Mouse (Mus musculus): ENCODE results near the gene Brsk2.

Gene Brsk2

DNA sequence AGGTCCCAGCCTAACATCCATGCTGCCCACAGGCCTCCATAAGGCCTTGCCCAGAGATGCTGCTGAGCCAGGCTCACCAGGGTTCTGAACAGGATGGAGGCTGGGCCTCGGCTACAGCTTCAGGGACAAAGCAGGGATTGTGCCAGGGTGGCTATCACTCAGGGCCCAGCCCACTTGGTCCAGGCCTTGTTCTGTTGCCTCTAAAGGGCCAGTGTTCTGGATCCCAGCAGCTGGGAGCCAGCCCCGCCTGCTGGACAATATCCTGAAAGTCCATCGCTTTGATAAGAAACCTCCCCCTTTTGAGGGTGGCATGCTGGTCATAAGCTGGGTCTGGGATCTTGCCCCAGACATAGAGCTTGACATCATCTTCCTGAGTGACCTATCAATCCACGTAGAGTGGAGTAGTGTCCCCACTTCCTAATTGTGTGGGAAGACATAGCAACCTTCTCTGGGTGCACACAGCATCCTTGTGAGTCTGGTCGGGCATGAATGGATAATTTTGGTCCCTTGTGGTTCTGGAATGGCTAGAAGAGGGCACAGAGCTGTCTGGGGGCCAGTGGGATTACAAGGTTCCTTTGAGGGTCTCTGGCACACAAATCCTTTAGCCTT is 6.1 kb downstream of the Brsk2 start:
- DNase-seq (ENCODE audit: low read depth): no peak

DNA sequence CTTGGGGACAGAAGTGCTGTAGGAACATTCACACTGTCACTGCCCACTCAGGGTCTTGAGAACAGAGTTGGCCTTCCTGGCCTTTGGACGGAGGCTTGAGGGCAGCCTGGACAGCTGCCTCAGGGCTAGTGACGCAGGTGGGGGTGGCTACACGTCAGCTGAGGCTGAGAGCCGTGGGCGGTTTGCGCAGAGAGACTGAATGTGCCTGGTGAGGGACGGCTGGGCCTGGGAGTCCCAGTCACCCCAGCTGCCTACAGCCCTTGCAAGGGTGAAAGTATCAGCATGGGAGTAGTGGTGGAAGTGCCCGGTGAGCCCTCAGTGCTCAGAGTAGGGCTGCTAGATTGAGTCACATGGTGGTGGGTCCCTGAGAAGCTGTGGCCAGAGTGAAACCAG is 6.6 kb downstream of the Brsk2 start:
- DNase-seq (ENCODE audit: low read depth): no peak

DNA sequence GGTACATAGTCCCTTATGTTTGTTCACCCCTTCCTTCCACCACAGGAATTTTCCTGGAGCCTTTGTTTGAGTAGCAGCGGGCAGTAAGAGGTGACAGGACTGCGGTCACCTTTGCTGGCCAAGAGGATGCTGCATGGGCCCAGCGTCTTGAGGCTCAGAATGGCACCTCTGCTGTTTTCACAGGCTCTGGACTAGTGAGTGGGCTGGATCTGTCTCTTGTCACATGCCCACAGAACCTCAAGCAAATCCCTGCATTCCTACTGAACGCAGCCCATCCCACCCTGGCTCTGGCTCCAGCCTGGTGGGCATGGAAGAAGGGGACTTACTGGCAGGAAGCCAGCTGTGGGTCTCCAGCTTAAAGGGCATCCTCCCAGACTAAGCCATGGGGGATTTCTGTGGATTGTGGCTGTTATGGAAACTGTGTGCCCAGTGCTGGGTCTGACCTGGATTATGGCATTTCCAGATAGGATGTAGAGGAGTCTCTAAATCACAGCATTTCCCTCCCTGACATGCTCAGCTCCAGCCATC is 8.0 kb downstream of the Brsk2 start:
- DNase-seq (ENCODE audit: low read depth): no peak

DNA sequence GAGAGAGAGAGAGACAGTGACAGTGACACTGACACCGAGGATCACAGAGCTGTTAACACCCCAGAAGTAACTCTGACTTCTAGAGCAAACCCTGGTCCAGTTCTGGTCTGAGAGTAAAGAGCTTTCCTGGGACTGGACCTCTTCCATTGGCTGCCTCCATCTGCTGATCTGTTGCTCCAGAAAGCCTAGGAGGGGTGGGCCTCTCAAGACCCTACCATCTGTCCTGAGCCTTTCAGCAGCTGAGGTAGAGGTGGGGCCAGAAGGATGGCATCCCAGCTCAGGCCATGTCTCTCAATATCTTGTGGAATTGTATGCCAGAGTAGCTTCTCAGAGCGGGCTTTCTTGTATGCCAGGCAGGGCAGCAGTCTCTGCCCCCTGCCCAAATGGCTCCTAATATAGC is 8.7 kb downstream of the Brsk2 start:
- DNase-seq (ENCODE audit: low read depth): no peak

DNA sequence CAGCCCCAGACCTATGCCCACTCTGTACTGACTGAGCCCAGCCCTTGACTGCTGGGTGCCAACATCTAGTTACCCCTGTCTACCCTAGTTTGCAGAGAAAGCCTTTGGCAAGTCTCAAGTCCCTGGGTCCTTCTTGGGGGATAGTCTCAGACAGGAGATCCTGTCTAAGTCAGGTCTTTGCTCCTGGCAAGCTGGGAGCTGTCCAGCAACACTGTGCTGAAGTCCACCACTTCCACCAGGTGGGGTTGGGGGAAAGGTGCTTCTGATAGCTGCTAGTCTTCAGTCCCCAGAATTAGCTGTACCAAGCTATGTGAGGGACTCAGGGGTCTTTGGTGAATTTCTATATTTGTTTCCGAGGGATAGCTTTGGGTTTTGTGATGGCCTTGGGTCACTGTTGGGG is 9.6 kb downstream of the Brsk2 start:
- no peak for DNase-seq (ENCODE audit: low read depth)

DNA sequence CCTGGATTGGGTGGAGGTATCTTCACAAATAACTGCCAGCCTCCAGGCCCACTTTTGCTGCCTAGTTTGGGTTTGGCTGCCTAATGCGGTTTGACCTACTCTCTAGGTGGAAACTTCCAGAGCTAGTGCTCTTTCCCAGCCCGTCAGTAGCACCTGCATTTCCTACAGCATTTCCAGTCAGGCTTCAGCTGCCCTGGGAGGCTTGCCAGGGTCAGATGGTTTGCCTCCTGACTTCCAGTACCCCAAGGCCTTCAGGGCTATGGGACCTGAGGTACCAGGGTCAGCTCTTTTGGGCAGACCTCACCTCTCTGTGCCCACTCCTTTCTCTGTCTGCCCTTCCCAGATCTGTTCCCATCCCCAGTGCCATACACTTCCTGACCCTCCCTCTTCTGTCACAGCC is 11.4 kb downstream of the Brsk2 start:
- DNase-seq (ENCODE audit: low read depth): no peak

DNA sequence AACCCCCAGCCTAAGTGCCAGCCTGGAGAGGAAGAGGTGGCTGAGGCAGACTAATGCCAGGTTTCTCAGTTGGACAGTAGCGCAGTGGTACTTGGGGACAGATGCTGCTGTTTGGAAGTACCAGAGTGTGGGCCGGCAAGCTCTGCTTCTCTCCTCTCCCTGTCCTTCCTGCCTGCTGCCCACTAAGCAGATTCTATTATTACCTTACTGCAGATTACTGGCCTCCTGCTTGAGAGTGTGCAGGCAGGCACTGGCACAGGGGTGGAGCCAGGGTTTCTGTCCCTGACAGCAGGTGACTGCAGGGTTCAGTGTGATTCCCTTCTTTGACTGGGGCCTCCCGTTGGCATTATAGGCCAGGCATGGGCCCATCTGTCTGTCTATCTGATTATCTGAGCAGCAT is 11.9 kb downstream of the Brsk2 start:
- no peak for DNase-seq (ENCODE audit: low read depth)

- no peak for DNase-seq (ENCODE audit: low read depth)
Observed at GRCm38 (mm10) chr7:141962521-141962920, 13.0 kb downstream of the Brsk2 start.

GRCm38 (mm10) chr7:141966281-141966680 is 16.7 kb downstream of the Brsk2 start:
- DNase-seq (ENCODE audit: low read depth): no peak

- DNase-seq (ENCODE audit: low read depth): no peak
Observed at GRCm38 (mm10) chr7:141972831-141973619, 23.5 kb downstream of the Brsk2 start.

GRCm38 (mm10) chr7:141978003-141978402 is 28.5 kb downstream of the Brsk2 start:
- no peak for DNase-seq (ENCODE audit: low read depth)

DNA sequence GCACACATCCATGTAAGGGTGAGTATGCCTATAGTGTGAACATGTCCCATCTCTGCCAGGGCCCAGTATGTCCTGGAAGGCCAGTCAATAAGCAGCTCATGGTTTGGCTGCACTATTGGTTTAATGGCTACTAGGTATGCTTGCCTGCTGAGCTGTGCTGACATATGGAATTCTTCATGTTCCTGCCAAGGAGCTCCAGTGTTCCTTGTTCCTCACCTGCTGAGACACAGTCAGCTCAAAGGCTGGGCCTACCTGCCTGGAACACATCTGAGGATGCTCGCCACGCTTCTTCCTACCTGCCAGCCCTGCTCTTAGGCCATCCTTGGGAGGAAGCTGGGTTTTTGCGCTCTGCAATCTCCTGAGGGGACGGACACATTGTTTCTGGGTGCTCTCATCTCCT is 29.7 kb downstream of the Brsk2 start:
- DNase-seq (ENCODE audit: low read depth): no peak

DNA sequence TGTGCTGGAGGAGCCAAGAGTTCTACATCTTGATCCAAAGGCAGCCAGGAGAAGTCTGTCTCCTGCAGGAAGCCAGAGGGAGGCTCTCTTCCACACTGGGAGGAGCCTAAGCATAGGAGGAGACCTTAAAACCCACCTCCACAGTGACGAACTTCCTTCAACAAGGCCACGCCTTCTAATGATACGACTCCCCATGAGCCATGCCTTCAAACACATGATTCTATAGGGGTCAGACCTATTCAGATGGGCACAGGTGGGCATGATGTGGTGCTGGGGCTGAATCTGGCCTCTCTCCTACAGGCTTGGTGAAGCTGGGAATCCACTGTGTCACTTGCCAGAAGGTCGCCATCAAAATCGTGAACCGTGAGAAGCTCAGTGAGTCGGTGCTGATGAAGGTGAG is 31.7 kb downstream of the Brsk2 start:
- DNase-seq (ENCODE audit: low read depth): no peak

DNA sequence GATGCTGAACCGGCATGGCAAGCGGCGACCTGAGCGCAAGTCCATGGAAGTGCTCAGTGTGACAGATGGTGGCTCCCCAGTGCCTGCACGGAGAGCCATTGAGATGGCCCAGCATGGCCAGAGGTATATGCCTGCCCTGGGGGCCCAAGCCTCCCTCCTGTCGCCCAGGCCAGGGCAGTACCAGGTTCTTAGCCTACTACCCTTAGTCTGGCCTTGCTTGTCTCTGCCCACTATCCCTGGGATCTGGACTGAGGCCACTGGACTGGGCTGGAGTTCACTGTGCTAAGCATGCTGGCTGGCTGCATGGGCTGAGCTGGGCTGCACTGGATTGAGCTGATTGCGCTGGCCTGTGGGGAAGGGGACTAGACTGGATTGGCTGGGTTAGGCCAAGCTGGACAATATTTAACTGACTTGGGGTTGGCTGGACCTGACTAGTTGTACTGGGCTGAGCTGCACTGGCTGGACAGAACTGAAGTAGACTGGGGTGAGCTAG is 38.8 kb downstream of the Brsk2 start:
- no peak for DNase-seq (ENCODE audit: low read depth)

DNA sequence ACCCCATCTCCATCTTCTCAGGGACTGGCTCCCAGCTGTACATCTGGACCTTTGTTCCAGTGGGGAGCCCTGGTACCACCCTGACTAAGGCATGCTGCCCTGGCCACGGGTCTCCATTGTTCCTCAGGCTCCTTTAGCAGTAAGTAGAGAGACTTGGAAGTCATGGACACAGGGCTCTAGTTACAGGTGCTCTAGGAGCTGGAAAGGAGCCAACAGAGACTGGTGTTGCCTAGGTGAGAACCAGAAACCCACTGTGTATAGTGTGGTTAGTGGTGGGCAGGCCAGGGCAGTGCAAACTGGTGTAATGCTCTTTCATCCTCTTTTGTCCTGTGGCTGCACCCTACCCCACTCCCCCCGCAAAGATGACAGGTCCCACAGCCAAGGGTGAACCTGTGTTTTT is 41.6 kb downstream of the Brsk2 start:
- DNase-seq (ENCODE audit: low read depth): no peak

DNA sequence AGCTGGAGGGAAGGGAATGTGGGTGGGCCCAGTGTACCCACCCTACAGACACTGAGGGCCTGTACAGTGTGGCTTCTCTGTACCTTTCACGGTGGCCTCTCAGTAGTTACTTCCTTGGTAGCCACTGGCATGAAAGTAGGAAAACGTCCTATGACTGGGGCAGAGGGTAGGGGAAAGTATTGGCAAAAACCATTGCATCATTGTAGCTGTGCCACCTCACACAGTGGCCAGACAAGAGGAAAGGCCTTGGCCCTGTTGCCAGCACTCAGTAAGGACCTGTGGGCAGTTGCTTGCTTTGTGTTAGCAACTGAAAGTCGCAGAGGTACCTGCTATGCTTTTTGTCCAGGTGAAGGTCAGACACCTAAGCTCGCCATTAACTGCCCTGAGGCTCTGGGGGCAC is 44.6 kb downstream of the Brsk2 start:
- no peak for DNase-seq (ENCODE audit: low read depth)

- DNase-seq (ENCODE audit: low read depth): no peak
Observed at GRCm38 (mm10) chr7:142000661-142001060, 51.1 kb downstream of the Brsk2 start.

DNA sequence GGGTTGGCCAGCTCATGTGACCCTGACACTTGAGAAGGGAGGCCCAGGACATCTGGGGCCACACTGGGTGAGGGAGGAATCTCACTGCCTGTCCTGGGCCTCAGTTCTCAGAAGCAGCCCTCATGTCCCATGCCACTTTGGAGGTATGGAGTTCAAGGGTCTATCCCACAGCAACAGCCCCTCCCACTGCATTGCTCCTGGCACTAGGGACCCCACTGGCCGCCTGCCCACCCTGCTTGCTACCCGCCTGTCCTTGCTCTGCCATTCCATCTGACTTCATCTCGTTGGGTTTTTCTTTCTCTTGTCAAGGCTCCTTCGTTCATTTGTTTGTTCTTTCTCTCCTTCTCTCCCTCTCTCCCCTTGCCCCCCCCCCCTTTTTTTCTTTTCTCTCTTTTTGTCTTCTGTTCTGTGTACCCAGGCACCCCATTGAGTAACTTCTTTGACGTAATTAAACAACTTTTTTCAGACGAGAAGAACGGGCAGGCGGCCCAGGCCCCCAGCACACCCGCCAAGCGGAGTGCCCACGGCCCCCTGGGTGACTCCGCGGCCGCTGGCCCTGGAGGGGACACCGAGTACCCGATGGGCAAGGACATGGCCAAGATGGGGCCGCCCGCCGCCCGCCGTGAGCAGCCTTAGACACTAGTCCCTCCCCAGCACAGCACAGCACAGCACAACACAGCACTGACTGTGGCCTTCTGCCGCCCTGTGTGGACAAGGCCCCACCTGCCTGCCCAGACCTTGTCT is 52.2 kb downstream of the Brsk2 start:
- no peak for DNase-seq (ENCODE audit: low read depth)

- no peak for DNase-seq (ENCODE audit: low read depth)
Observed at GRCm38 (mm10) chr7:142016562-142016961, 67.0 kb downstream of the Brsk2 start.

DNA sequence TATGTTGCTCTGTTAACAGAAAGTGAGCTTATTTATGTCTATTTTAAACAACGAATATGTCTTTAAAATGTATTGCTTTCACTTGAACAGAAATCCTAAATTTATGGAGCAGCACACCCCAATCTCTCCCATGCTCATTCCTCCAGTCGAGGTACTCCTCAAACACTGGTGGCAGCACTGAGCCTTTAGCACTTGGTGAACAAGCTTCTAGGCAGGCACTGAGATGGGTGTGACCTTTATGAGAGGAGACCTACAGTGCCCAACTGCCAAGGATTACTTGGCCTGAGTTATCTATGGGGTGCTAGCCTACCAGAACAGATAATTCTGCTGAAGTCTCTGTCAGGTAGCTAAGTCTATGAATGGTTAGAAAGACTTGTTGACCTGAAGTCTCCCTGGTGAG is 70.1 kb downstream of the Brsk2 start:
- DNase-seq (ENCODE audit: low read depth): no peak

DNA sequence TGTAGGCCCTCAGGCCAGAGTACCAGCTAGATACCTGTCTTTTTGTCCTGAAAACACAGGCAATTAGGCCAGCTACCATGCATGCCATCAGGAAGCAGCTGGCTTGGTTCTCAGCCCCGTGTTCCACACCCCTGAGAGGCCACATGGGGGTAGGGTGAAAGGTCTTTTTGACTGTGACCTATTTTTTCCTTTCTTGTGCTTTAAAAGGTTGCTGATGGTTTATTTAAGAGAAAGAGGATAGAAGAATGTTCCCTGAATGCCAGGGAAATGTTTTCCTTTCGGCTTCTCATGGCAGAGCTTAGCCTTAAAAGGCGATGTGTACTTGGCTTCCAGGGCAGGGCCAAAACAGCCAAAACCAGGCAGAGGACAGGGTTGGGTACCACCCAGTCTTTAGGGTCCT is 71.3 kb downstream of the Brsk2 start:
- DNase-seq (ENCODE audit: low read depth): no peak

DNA sequence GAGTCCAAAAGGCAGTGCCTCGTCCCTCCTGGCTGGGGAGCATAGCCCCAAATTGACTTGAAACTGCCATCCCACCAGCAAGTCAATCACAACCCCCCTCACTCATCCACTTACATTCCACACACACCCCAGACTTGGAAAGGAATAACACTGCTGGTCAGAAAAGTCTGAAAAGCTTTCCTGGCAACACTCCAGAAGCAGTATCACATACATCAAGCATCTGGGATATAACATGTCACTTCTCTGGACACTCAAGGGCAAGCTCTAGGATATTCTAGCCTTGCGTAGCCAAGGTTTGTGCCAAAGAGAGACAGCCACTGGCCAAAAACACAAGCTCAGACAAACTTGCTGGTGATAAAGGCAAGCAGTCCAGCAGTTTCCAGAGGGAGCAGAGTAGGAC is 75.6 kb downstream of the Brsk2 start:
- DNase-seq (ENCODE audit: low read depth): no peak

GRCm38 (mm10) chr7:142025926-142026325 is 76.4 kb downstream of the Brsk2 start:
- DNase-seq (ENCODE audit: low read depth): no peak

All from fibroblast of lung, adult 2 months (primary cell).